Mouse (Mus musculus): ENCODE results near the gene Slk.

DNA sequence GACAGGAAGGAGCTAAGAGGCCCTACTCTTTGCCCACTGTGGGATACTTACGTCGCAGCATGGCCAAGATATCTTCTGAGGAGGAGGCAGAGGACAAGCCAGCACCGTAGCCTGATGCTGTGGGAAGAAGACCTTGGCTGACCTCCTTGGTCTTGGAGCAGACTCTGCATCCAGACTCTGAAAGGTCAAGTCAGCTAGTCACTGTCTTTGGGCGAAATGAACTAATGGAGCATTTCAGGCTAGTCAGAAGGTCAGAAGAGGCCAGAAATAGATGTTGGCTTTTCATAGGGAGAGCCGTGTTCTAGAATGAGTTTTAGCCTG is 71.6 kb downstream of the Slk start:
- no peak for TF ChIP-seq CTCF (IDR thresholded peaks at IDR 0.05; ENCODE audit: extremely low read depth, insufficient read length, insufficient replicate concordance, low read depth, low read length)
- TF ChIP-seq POLR2A (IDR thresholded peaks at IDR 0.05; ENCODE audit: low read depth, low read length), result no peak
